Comparison of ENCODE assay signal across 22 mouse cellular contexts in the genomic region with DNA sequence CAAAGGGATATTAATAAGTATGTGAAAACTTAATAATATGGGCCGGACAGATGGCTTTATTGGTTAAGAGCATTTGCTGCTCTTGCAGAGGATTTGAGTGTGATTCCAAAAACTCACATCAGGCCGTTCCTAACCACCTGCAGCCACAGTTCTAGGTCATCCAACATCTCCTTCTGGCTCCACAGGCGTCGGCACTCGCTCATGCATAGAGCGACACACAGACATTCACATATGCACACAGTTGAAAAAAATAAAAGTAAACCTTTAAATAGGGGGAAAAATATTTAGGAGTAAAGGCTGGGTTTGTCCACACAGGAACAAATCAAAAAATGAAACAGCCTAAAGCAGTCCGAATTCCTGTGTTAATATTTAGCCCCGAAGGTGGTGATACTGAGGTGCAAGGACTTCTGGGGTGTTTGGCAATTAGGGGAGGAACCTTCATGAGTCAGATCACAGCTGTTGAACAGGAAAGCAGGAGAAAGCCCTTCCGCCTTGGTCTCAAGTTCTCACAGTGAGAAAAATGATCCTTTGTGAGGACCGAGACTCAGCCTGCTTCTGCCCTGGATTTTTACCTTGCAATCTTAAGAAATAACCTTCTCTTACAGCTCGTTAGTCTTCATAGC. TPM values are rescaled to one million over a fixed set of nuclear protein-coding genes. Genes with fewer than 3 reads are reported as not detected.
DNase-seq lines count a peak whose midpoint lies in the region; ATAC-seq and TF ChIP-seq lines count a peak whose summit lies in the region.
"Had no signal": no experiment of that assay in that cellular context is flagged by ENCODE, and none has a peak within 500 bp of the region (broad histone marks: within the 10 kb centered on the region; RNA-seq: fewer than 3 reads in every experiment).

No protein-coding gene starts in this region.

- no peak overlapping the region for H3K4me2 ChIP-seq in liver, embryonic 12.5 days
- no peak overlapping the region for H3K4me2 ChIP-seq in limb, embryonic 12.5 days
- no peak overlapping the region for H3K4me2 ChIP-seq in stomach, postnatal 0 days (replicated peaks; ENCODE audit: low read depth)
- H3K4me2 ChIP-seq: hindbrain, embryonic 15.5 days; liver, embryonic 13.5 days; lung, embryonic 14.5 days; midbrain, embryonic 13.5 days had no signal

- H3K27me3 ChIP-seq in liver, adult 2 months (ENCODE audit: control insufficient read depth, insufficient read depth, low read length) = no peaks in the 10 kb centered on the region
- H3K27me3 ChIP-seq in liver, embryonic 12.5 days (replicated peaks) = no peaks in the 10 kb centered on the region
- H3K27me3 ChIP-seq in limb, embryonic 12.5 days = no peaks in the 10 kb centered on the region
- H3K27me3 ChIP-seq in stomach, postnatal 0 days (ENCODE audit: control insufficient read depth, insufficient read depth, low read length) = no peaks in the 10 kb centered on the region
- no peaks in the 10 kb centered on the region for H3K27me3 ChIP-seq in hindbrain, embryonic 10.5 days (ENCODE audit: insufficient read depth, poor library complexity, severe bottlenecking)
- H3K27me3 ChIP-seq: hindbrain, embryonic 15.5 days; liver, embryonic 13.5 days; midbrain, embryonic 13.5 days had no signal

- peak; percentile 89 for DNase-seq in liver, adult 2 months (ENCODE audit: extremely low read depth, low read depth, low spot score)
- peak; percentile 45 for DNase-seq in stomach, postnatal 0 days (ENCODE audit: low spot score)
- no peak for DNase-seq in heart, postnatal 4 days
- DNase-seq in hindbrain, embryonic 10.5 days (ENCODE audit: low spot score) = no peak
- DNase-seq: adrenal gland, postnatal 14 days; cerebellum, adult 11-12 months; cerebellum, postnatal 25 days; embryo, embryonic 11 days; forebrain, postnatal 0 days; gastrocnemius, postnatal 36 days; liver, embryonic 13.5 days; lung, embryonic 14.5 days; right cerebral cortex, postnatal 14 days had no signal

- peaks cover 4% of the 10 kb centered on the region; the same call in 1 of the 2 replicates for H3K4me1 ChIP-seq in liver, adult 2 months (ENCODE audit: control insufficient read depth, insufficient read depth, low read length)
- no peaks in the 10 kb centered on the region for H3K4me1 ChIP-seq in liver, embryonic 12.5 days
- peaks cover 3% of the 10 kb centered on the region for H3K4me1 ChIP-seq in limb, embryonic 12.5 days (replicated peaks)
- H3K4me1 ChIP-seq in stomach, postnatal 0 days (replicated peaks; ENCODE audit: control insufficient read depth, insufficient read depth) = no peaks in the 10 kb centered on the region
- 0 out of 2 replicates have a peak, but pooled peaks cover 4% of the 10 kb centered on the region for H3K4me1 ChIP-seq in hindbrain, embryonic 10.5 days (replicated peaks)
- H3K4me1 ChIP-seq: heart, embryonic 10.5 days; hindbrain, embryonic 15.5 days; midbrain, embryonic 13.5 days had no signal

- H3K27ac ChIP-seq in liver, adult 2 months (replicated peaks; ENCODE audit: insufficient read depth, low read depth, low read length) = peak overlapping the region; percentile 40; the same call in 1 of the 2 replicates
- no peak overlapping the region for H3K27ac ChIP-seq in liver, embryonic 12.5 days
- peak overlapping the region; percentile 53; the same call in 1 of the 2 replicates for H3K27ac ChIP-seq in limb, embryonic 12.5 days
- H3K27ac ChIP-seq in stomach, postnatal 0 days (replicated peaks) = peak overlapping the region; percentile 69
- no peak overlapping the region for H3K27ac ChIP-seq in hindbrain, embryonic 10.5 days
- H3K27ac ChIP-seq: forebrain, embryonic 10.5 days; heart, embryonic 10.5 days; hindbrain, embryonic 15.5 days; layer of hippocampus, adult 2 months; liver, embryonic 13.5 days; midbrain, embryonic 13.5 days had no signal

- no peaks in the 10 kb centered on the region for H3K9me3 ChIP-seq in liver, embryonic 12.5 days (replicated peaks)
- no peaks in the 10 kb centered on the region for H3K9me3 ChIP-seq in limb, embryonic 12.5 days
- no peaks in the 10 kb centered on the region for H3K9me3 ChIP-seq in stomach, postnatal 0 days (ENCODE audit: control insufficient read depth, low read length)
- no peaks in the 10 kb centered on the region for H3K9me3 ChIP-seq in hindbrain, embryonic 10.5 days
- H3K9me3 ChIP-seq: forebrain, embryonic 10.5 days; heart, embryonic 10.5 days; hindbrain, embryonic 15.5 days; liver, embryonic 13.5 days; midbrain, embryonic 13.5 days had no signal

- no peak overlapping the region for H3K4me3 ChIP-seq in liver, adult 2 months (ENCODE audit: insufficient read depth, low read depth, low read length)
- H3K4me3 ChIP-seq in liver, embryonic 12.5 days = no peak overlapping the region
- H3K4me3 ChIP-seq in limb, embryonic 12.5 days (replicated peaks) = no peak overlapping the region
- no peak overlapping the region for H3K4me3 ChIP-seq in stomach, postnatal 0 days (ENCODE audit: low read depth, low read length)
- H3K4me3 ChIP-seq in hindbrain, embryonic 10.5 days = no peak overlapping the region
- H3K4me3 ChIP-seq: forebrain, embryonic 10.5 days; heart, embryonic 10.5 days; hindbrain, embryonic 15.5 days; layer of hippocampus, adult 2 months; liver, embryonic 13.5 days; midbrain, embryonic 13.5 days had no signal

- no peaks in the 10 kb centered on the region for H3K36me3 ChIP-seq in liver, adult 2 months (ENCODE audit: control insufficient read depth, insufficient read depth, low read length)
- no peaks in the 10 kb centered on the region for H3K36me3 ChIP-seq in liver, embryonic 12.5 days
- no peaks in the 10 kb centered on the region for H3K36me3 ChIP-seq in limb, embryonic 12.5 days
- no peaks in the 10 kb centered on the region for H3K36me3 ChIP-seq in stomach, postnatal 0 days (ENCODE audit: control insufficient read depth, insufficient read depth, low read length)
- no peaks in the 10 kb centered on the region for H3K36me3 ChIP-seq in hindbrain, embryonic 10.5 days
- H3K36me3 ChIP-seq: forebrain, embryonic 10.5 days; heart, embryonic 10.5 days; hindbrain, embryonic 15.5 days; liver, embryonic 13.5 days; midbrain, embryonic 13.5 days had no signal

- TF ChIP-seq CTCF in liver, adult 2 months (IDR thresholded peaks at IDR 0.05; ENCODE audit: low read depth, low read length) = no peak
- peak; percentile 31 for TF ChIP-seq CTCF in stomach, postnatal 0 days (IDR thresholded peaks at IDR 0.05; ENCODE audit: low read depth)

- ATAC-seq in liver, embryonic 12.5 days = no peak
- peak; percentile 95 for ATAC-seq in granulocyte monocyte progenitor cell, adult 5-6 weeks (replicated peaks; ENCODE audit: poor library complexity, severe bottlenecking)
- ATAC-seq in limb, embryonic 12.5 days (ENCODE audit: insufficient number of reproducible peaks, insufficient read depth, low FRiP score, low TSS enrichment, low read depth) = no peak
- ATAC-seq in stomach, postnatal 0 days (ENCODE audit: low FRiP score, low TSS enrichment) = peak; percentile 84
- ATAC-seq: activated CD4-positive, CD25-positive, alpha-beta regulatory T cell, adult 4 months; forebrain, postnatal 0 days had no signal

- 67% methylated on average over 11 of the region's 11 CpGs for WGBS in liver, adult 2 months
- 72% methylated on average over 11 of the region's 11 CpGs for WGBS in liver, embryonic 12.5 days (ENCODE audit: insufficient replicate concordance)
- 63% methylated on average over 11 of the region's 11 CpGs for WGBS in limb, embryonic 12.5 days
- WGBS in stomach, postnatal 0 days = 54% methylated on average over 11 of the region's 11 CpGs
- 85% methylated on average over 11 of the region's 11 CpGs for WGBS in hindbrain, embryonic 10.5 days

- TF ChIP-seq EP300 in stomach, postnatal 0 days (optimal IDR thresholded peaks at IDR 0.05) = no peak

- no peaks in the 10 kb centered on the region for H3K79me2 ChIP-seq in liver, adult 2 months (ENCODE audit: control insufficient read depth, insufficient read depth, low read length)

- TF ChIP-seq POLR2A in liver, adult 2 months (IDR thresholded peaks at IDR 0.05; ENCODE audit: extremely low read depth, insufficient read depth, low read length) = no peak

- no peak overlapping the region for H3K9ac ChIP-seq in liver, adult 2 months (ENCODE audit: low read depth, low read length)
- no peak overlapping the region for H3K9ac ChIP-seq in liver, embryonic 12.5 days
- no peak overlapping the region for H3K9ac ChIP-seq in limb, embryonic 12.5 days (replicated peaks)
- H3K9ac ChIP-seq in stomach, postnatal 0 days (ENCODE audit: low read length) = no peak overlapping the region
- H3K9ac ChIP-seq: forebrain, postnatal 0 days; hindbrain, embryonic 15.5 days; liver, embryonic 13.5 days; lung, embryonic 14.5 days; midbrain, embryonic 13.5 days had no signal

RNA-seq across cellular contexts. Expression of gene Jade1, which starts 40.7 kb away (rescaled TPM):
- 29.0 and 37.4 TPM in 2 replicates for total RNA-seq in liver, adult 2 months (2014; rRNA removed)
- polyA plus RNA-seq in liver, adult 2 months (2012; rRNA removed) = 15.0 and 20.3 TPM in 2 replicates
- 13.8 and 14.0 TPM in 2 replicates for polyA plus RNA-seq in liver, embryonic 12.5 days (2016; fragmentation: Nextera tagmentation; extraction: Ambion mirVana)
- 32.6 and 53.3 TPM in 2 replicates for total RNA-seq in granulocyte monocyte progenitor cell, adult 5-6 weeks (2014; fragmentation: Nextera tagmentation)
- 38.8 and 72.7 TPM in 2 replicates for total RNA-seq in granulocyte monocyte progenitor cell, adult 5-6 weeks (2017)
- 15.2 and 15.3 TPM in 2 replicates for polyA plus RNA-seq in limb, embryonic 12.5 days (2016; fragmentation: Nextera tagmentation; extraction: Ambion mirVana)
- polyA plus RNA-seq in stomach, postnatal 0 days (2015; fragmentation: Nextera tagmentation; extraction: Ambion mirVana) = 7.6 and 9.0 TPM in 2 replicates
- total RNA-seq in heart, postnatal 4 days (2021) = 10 to 100 TPM; 37.8 to 43.5 TPM
- polyA plus RNA-seq in hindbrain, embryonic 10.5 days (2016; fragmentation: Nextera tagmentation; extraction: Ambion mirVana) = 12.2 and 19.1 TPM in 2 replicates

Comparison
In these comparisons a context has a peak if more than half of its experiments do, and no peak if none do; other contexts are left out.
1. H3K27ac ChIP-seq: peak in liver, adult 2 months (single experiment), limb, embryonic 12.5 days (single experiment) and stomach, postnatal 0 days (single experiment); none in liver, embryonic 12.5 days (single experiment) and hindbrain, embryonic 10.5 days (single experiment).
2. DNase-seq: peak in liver, adult 2 months (single experiment) and stomach, postnatal 0 days (single experiment); none in heart, postnatal 4 days (single experiment) and hindbrain, embryonic 10.5 days (single experiment).
3. ATAC-seq: peak in granulocyte monocyte progenitor cell, adult 5-6 weeks (single experiment) and stomach, postnatal 0 days (single experiment); none in liver, embryonic 12.5 days (single experiment) and limb, embryonic 12.5 days (single experiment).